Mouse (Mus musculus) brain, embryonic 18.5 days (tissue): ENCODE data around the gene Olfr1238.

Experiments
- DNase-seq: peaks from one replicate; pipeline ENCODE4 v3.0.0-alpha.2; 2012; ENCODE audit warnings: low read depth, low spot score

The Olfr1238 gene

DNA sequence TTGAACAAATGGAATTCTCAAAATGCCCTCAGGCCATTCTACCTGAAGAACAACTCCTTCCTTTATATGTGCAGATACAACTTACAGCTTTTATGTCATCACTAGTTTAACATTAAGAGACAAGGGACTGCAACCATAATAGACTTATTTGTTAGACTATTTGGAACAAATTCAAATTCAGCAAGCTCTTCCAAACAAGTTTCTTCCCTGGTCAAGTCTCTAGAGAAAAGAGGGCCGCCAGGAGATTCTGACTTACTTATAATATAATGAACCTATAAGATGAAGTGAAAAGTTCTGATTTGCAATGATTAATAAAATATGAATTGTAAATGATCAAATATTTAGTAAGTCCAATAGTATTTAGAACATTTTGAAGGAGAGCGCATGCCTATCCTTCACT, at the start of gene Olfr1238:
Gene Olfr1238, minus strand, starts transcription at position 101 of the 400 bp plus-strand sequence.
- no peak for DNase-seq

DNA sequence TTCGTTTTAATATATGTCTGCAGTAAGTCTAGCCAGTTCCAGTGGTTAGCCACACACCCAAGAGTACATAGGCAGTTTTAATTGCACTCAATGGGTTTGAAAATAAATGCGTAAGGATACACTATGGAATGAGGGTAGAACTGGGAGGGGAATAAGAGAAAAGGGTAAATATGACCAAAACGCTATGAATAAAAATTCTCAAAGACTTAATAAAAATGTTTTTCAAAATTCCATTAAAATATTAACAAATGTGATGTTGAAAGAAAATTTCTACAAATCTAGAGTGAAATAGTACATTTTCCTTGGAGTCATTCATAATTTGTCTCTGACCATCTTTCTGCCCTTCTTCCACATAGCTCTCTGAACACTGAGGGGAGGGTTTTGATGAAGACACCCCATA, 33.4 kb upstream of the Olfr1238 start, which contains the start of gene Olfr1240:
Gene Olfr1240, minus strand, starts transcription at position 101 of the 400 bp plus-strand sequence.
- no peak for DNase-seq

DNA sequence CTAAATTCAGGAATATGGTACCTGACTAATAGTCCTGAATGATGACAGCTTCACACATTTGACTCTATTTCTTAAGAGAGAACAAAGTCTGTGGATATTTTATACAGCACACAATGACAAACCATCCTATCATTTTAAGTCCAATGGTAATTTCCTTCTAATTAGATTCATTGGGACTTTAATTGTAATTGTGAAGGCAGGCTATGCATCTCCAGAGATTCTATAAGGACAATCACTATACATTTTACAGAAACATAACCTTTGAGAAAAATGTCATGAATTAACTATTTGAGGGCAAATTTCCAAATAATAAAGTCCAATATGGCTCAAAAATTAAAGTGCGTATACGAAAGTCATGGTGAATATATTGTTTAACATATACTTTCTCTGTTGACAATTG, 10.8 kb upstream of the Olfr1238 start, which contains the start of gene Olfr1239:
Gene Olfr1239, minus strand, starts transcription at position 101 of the 400 bp plus-strand sequence.
- no peak for DNase-seq

DNA sequence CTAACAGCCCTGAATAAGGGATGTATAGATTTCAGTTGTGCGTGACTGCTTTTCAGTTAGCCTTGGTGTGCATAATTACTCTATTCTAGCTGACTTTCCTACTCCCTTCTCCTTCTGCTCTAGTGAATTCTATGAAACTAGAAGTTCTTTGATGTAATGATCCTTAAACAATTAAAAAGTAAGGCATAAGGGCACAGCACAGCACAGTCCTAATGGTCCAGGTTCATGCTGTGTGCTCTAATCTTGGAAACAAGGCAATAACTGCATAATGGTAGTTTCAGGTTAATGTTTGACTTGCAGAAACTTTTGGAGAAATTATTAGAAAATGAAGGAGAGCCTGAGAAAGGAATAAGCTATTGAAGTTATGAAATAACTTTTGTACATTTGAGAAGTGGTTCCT, 5.1 kb upstream of the Olfr1238 start:
- no peak for DNase-seq

DNA sequence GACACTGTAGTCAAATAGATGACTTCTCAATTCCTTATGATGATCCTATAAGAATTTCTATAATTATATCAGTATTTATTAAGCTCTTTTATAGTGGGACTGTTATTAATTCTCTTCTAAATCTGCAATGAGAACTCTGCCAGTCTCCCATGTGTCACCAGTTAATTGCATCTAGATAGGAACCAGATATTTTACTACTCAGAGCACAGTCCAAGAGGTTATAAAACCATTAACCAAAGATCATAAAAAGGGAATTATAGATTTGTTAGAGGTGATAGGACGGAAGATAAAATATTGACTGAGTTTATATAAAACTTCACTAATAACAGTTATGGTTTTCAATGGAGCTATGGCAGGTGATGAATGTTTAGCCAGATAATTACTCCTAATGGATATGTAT, 8.6 kb downstream of the Olfr1238 start:
- no peak for DNase-seq

DNA sequence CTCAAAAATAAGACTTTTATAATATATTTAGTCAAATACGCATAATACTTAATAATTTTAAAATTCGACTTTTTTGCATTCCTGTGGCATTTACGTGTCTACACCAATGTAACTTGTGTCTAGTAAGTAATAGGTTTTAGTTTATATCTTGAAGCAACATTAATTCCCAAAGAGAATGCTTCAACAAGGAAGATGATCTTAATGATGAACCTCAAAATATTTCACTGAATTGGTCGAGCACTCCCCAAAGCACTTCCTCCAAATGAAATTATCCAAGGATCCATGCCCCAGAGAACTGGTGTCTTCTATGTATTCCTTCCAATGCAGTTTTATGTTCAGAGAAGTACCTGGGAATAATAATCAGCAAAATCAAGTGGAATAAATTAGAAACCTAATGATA, 44.7 kb downstream of the Olfr1238 start, which contains the start of gene Olfr1234:
Gene Olfr1234, minus strand, starts transcription at position 101 of the 400 bp plus-strand sequence.
- no peak for DNase-seq
